Mouse (Mus musculus) thymus, adult 2 months (tissue): ENCODE measurements around the gene Tctex1d2.

Experiments used
- CTCF ChIP-seq: fragments of 200-500 bp; IDR thresholded peaks from 2 replicates; pipeline ENCODE4 v1.5.1; 2012; ENCODE audit warnings: mild to moderate bottlenecking, control low read depth, low read length, moderate library complexity, borderline replicate concordance; ENCODE audit not compliant: control insufficient read depth, poor library complexity, insufficient read depth; ENCODE audit errors: extremely low read depth
- POLR2A ChIP-seq: fragments of 200-500 bp; IDR thresholded peaks from 2 replicates; pipeline ENCODE4 v1.6.1; 2012; ENCODE audit warnings: mild to moderate bottlenecking, low read length, control low read depth, moderate library complexity; ENCODE audit not compliant: control insufficient read depth, poor library complexity, insufficient read depth; ENCODE audit errors: extremely low read depth

DNA sequence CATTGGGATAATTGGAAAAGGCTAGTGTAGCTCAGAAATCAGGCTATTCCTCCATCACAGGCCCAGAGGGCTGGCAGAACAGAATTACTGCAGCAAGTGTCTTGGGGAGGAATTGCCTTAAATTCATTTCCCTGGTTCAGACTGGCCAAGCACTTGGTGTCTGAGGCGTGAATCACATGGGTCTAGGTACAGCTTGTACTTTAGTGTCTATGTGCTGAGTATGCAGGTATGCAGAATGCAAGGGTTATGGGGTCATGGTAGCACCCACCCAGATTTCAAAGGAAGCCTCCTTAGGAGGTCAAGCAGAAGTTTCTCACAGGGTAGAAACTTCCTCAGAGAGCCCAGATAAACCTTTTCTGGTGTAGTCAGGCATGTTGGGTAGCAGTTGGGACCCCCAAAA, 26.1 kb downstream of the Tctex1d2 start:
- TF ChIP-seq POLR2A, result no peak
- TF ChIP-seq CTCF, result no peak
